21 mouse cellular contexts compared by ENCODE assay signal in genomic region chr2:61798048-61798447, GRCm38 (mm10). TPM values are rescaled to one million over a fixed set of nuclear protein-coding genes. Genes with fewer than 3 reads are reported as not detected.
"Had no signal": no experiment of that assay in that cellular context is flagged by ENCODE, and none has a peak within 500 bp of the region (broad histone marks: within the 10 kb centered on the region; RNA-seq: fewer than 3 reads in every experiment).

No protein-coding gene starts in this region.

- ATAC-seq: midbrain, embryonic 15.5 days had no signal

- H3K4me1 ChIP-seq: liver, embryonic 13.5 days; midbrain, embryonic 15.5 days; stomach, embryonic 15.5 days had no signal

- H3K9ac ChIP-seq: kidney, embryonic 15.5 days; liver, embryonic 13.5 days; midbrain, embryonic 12.5 days; midbrain, embryonic 15.5 days; stomach, embryonic 15.5 days had no signal

- H3K9me3 ChIP-seq: kidney, embryonic 15.5 days; liver, embryonic 13.5 days; midbrain, embryonic 12.5 days; midbrain, embryonic 15.5 days; stomach, embryonic 15.5 days had no signal

- DNase-seq: kidney, adult 8-10 months; kidney, postnatal 10 days; kidney, postnatal 36 days; layer of hippocampus, postnatal 36 days; liver, embryonic 13.5 days; lung, adult 2 months; lung, postnatal 14 days; lung, postnatal 4 days; right cerebral cortex, adult 18-20 months; right cerebral cortex, postnatal 14 days; right cerebral cortex, postnatal 4 days; thymus, postnatal 25 days had no signal

- H3K4me2 ChIP-seq: kidney, embryonic 15.5 days; liver, embryonic 13.5 days; midbrain, embryonic 12.5 days; midbrain, embryonic 15.5 days; stomach, embryonic 15.5 days had no signal

- H3K4me3 ChIP-seq: kidney, embryonic 15.5 days; left cerebral cortex, adult 2 months; liver, embryonic 13.5 days; midbrain, embryonic 12.5 days; midbrain, embryonic 15.5 days; myocyte; stomach, embryonic 15.5 days had no signal

- H3K36me3 ChIP-seq: midbrain, embryonic 12.5 days; midbrain, embryonic 15.5 days; stomach, embryonic 15.5 days had no signal

- H3K27ac ChIP-seq: kidney, embryonic 15.5 days; left cerebral cortex, adult 2 months; liver, embryonic 13.5 days; midbrain, embryonic 12.5 days; midbrain, embryonic 15.5 days; stomach, embryonic 15.5 days had no signal

RNA-seq across cellular contexts. Expression of gene Tbr1, which starts 4.7 kb away (rescaled TPM):
- total RNA-seq: liver, adult 2 months; monocyte, adult 5-6 weeks had no signal
- polyA plus RNA-seq: kidney, embryonic 15.5 days; liver, adult 2 months; liver, embryonic 13.5 days; liver, embryonic 16.5 days; stomach, embryonic 15.5 days had no signal
